Mouse (Mus musculus) cerebellum, postnatal 4 days (tissue): ENCODE data around the gene Hdgfl3.
"Not testable (repeated sequence)": the region's sequence is repeated elsewhere in the genome, so short reads cannot be mapped to it uniquely, and the experiment has no call there.

Experiments
- DNase-seq, 2 experiments: peaks; one replicate each; pipeline ENCODE4 v3.0.0; 2022; ENCODE audit warnings: low spot score in 2 of 2, mixed read lengths in 1 of 2

The Hdgfl3 gene

GRCm38 (mm10) chr7:81854568-81855307, 79.5 kb downstream of the Hdgfl3 start:
- DNase-seq = no peak

- DNase-seq = no peak
Measured at GRCm38 (mm10) chr7:81851706-81852105, 82.6 kb downstream of the Hdgfl3 start.

- no peak for DNase-seq
Measured at GRCm38 (mm10) chr7:81850171-81850570, 84.1 kb downstream of the Hdgfl3 start.

- DNase-seq = no peak
Measured at GRCm38 (mm10) chr7:81849633-81850032, 84.6 kb downstream of the Hdgfl3 start.

- no peak for DNase-seq
Measured at GRCm38 (mm10) chr7:81849214-81849613, 85.1 kb downstream of the Hdgfl3 start.

- no peak for DNase-seq
Measured at GRCm38 (mm10) chr7:81847777-81848176, 86.5 kb downstream of the Hdgfl3 start.

- DNase-seq = no peak
Measured at GRCm38 (mm10) chr7:81847010-81847409, 87.3 kb downstream of the Hdgfl3 start.

GRCm38 (mm10) chr7:81846008-81846407, 88.3 kb downstream of the Hdgfl3 start:
- no peak for DNase-seq

- no peak for DNase-seq
Measured at GRCm38 (mm10) chr7:81845313-81845712, 89.0 kb downstream of the Hdgfl3 start.

GRCm38 (mm10) chr7:81844801-81845200, 89.5 kb downstream of the Hdgfl3 start:
- no peak for DNase-seq

GRCm38 (mm10) chr7:81843903-81844302, 90.4 kb downstream of the Hdgfl3 start:
- no peak for DNase-seq

- no peak for DNase-seq
Measured at GRCm38 (mm10) chr7:81842998-81843397, 91.3 kb downstream of the Hdgfl3 start.

GRCm38 (mm10) chr7:81842141-81842540, 92.1 kb downstream of the Hdgfl3 start:
- no peak for DNase-seq

GRCm38 (mm10) chr7:81841439-81841838, 92.8 kb downstream of the Hdgfl3 start:
- DNase-seq = no peak

- no peak for DNase-seq
Measured at GRCm38 (mm10) chr7:81840661-81841181, 93.6 kb downstream of the Hdgfl3 start.

- no peak for DNase-seq
Measured at GRCm38 (mm10) chr7:81839746-81840145, 94.5 kb downstream of the Hdgfl3 start.

GRCm38 (mm10) chr7:81837771-81838170, 96.5 kb downstream of the Hdgfl3 start:
- DNase-seq = not testable (repeated sequence)

GRCm38 (mm10) chr7:81835430-81835829, 98.8 kb downstream of the Hdgfl3 start:
- DNase-seq = no peak

- no peak for DNase-seq
Measured at GRCm38 (mm10) chr7:81834847-81835246, 99.4 kb downstream of the Hdgfl3 start.
